Mouse (Mus musculus) midbrain, embryonic 16.5 days (tissue): ENCODE data around the gene Gfod1. TPM values are rescaled to one million over a fixed set of nuclear protein-coding genes. Genes with fewer than 3 reads are reported as not detected.

Experiments used
- ATAC-seq: fragments of 200-750 bp; cut with Nextera tagmentation; 2 replicates; pipeline ENCODE4 v1.8.0; 2017; ENCODE audit warnings: moderate TSS enrichment
- H3K27ac ChIP-seq: fragments of 300-500 bp; sonication (generic); 2 replicates; pipeline ENCODE4 v1.5.1; 2014; ENCODE audit warnings: mild to moderate bottlenecking, low read length, mixed read lengths
- H3K27me3 ChIP-seq: fragments of 300-500 bp; sonication (generic); 2 replicates; pipeline ENCODE4 v1.6.1; 2014; ENCODE audit warnings: low read depth, low read length, mixed read lengths; ENCODE audit not compliant: control insufficient read depth, insufficient read depth
- H3K36me3 ChIP-seq: fragments of 300-500 bp; sonication (generic); 2 replicates; pipeline ENCODE4 v1.6.1; 2014; ENCODE audit warnings: mild to moderate bottlenecking, low read length, moderate library complexity, mixed read lengths; ENCODE audit not compliant: control insufficient read depth, insufficient read depth
- H3K4me1 ChIP-seq: fragments of 300-500 bp; sonication (generic); 2 replicates; pipeline ENCODE4 v1.6.1; 2014; ENCODE audit warnings: mild to moderate bottlenecking, low read length, mixed read lengths; ENCODE audit not compliant: control insufficient read depth, insufficient read depth
- H3K4me2 ChIP-seq: fragments of 300-500 bp; sonication (generic); 2 replicates; pipeline ENCODE4 v1.6.1; 2014; ENCODE audit warnings: mild to moderate bottlenecking, low read length, mixed read lengths
- H3K4me3 ChIP-seq: fragments of 300-500 bp; sonication (generic); 2 replicates; pipeline ENCODE4 v1.5.1; 2014; ENCODE audit warnings: low read depth, mild to moderate bottlenecking, low read length, moderate library complexity, mixed read lengths
- H3K9ac ChIP-seq: fragments of 300-500 bp; sonication (generic); 2 replicates; pipeline ENCODE4 v1.6.1; 2014; ENCODE audit warnings: low read depth, low read length, mixed read lengths
- H3K9me3 ChIP-seq: fragments of 300-500 bp; sonication (generic); replicated peaks from 2 replicates; pipeline ENCODE4 v1.6.1; 2014; ENCODE audit warnings: mild to moderate bottlenecking, low read length, mixed read lengths; ENCODE audit not compliant: control insufficient read depth, poor library complexity, severe bottlenecking
- WGBS: fragments of 180-500 bp; shearing (Covaris S2); extraction: QIAGEN DNeasy Blood & Tissue Kit; methylation state at CpG from one replicate; pipeline ENCODE4 v1.1.7; 2014; 5-methylcytosine and 5-hydroxymethylcytosine counted together
- polyA plus RNA-seq: library from polyadenylated mRNA; unstranded; fragments of >200 nt; fragmentation: Nextera tagmentation; extraction: Ambion mirVana; gene quantifications from 2 replicates; pipeline ENCODE4 v1.2.1, GENCODE M21; 2015

The Gfod1 gene
- polyA plus RNA-seq, 1 experiment from 2014 or later: 2.2 TPM

- no peaks in the 10 kb centered on the region for H3K36me3 ChIP-seq
- peak; percentile 19; the same call in 1 of the 2 replicates for ATAC-seq
- 1% methylated on average over 19 of the region's 19 CpGs for WGBS
- H3K4me1 ChIP-seq: peaks cover 27% of the 10 kb centered on the region
- peak overlapping the region; percentile 86 for H3K4me3 ChIP-seq
- no peaks in the 10 kb centered on the region; the same call in 1 of the 2 replicates for H3K27me3 ChIP-seq
- H3K27ac ChIP-seq: peak overlapping the region; percentile 89
- H3K9me3 ChIP-seq: no peaks in the 10 kb centered on the region
- peak overlapping the region; percentile 68 for H3K4me2 ChIP-seq
- H3K9ac ChIP-seq: peak overlapping the region; percentile 88
Measured at GRCm38 (mm10) chr13:43302651-43303160, 1.3 kb downstream of the Gfod1 start.

DNA sequence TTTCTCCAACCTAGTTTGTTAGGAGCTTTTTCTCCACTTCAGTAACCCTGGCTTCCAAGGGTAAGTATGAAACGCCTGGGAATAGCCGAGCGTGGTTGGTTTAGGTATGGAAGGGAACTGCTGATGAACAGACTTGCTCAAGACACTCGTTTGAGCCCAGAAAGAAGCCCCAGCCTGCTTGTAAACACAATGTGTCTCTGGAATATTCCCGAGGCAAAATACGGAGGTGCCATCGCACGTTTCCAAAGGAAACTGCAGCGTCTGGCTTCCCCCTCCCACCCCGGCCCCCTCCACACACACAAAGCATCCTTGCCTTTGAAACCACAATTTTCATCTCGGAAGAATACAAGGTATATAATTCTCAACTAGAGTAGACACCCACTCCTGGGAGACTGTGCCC, 1.7 kb downstream of the Gfod1 start:
- Histone ChIP-seq H3K4me2 (peak overlapping the region; percentile 68), H3K27me3 (no peaks in the 10 kb centered on the region; the same call in 1 of the 2 replicates), H3K9me3 (no peaks in the 10 kb centered on the region), H3K4me3 (peak overlapping the region; percentile 86), H3K9ac (peak overlapping the region; percentile 88), H3K27ac (peak overlapping the region; percentile 89), H3K4me1 (peaks cover 27% of the 10 kb centered on the region), H3K36me3 (no peaks in the 10 kb centered on the region)
- no peak for ATAC-seq
- WGBS: 4% methylated on average over 11 of the region's 11 CpGs

DNA sequence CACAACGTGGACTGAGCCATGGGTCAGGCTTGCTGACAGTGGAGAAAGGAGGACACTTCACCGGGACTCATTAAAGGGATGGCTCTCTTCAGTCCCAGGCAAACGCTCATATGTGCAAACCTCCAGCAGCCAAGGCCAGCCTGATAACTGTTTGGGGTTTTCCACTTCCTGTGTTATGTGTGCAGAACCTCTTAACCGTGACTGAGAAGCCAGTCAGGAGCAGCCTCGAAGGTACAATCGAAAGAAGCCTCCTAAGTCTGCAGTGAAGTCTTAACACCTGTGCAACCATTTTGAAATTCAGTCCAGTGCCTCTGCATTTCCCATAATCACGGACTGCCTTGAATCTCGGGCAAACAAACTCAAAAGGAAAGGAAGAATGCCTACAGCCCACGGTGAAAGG, 3.1 kb downstream of the Gfod1 start:
- Histone ChIP-seq H3K36me3 (no peaks in the 10 kb centered on the region), H3K27ac (no peak overlapping the region), H3K9ac (peak overlapping the region; percentile 46), H3K27me3 (no peaks in the 10 kb centered on the region), H3K4me3 (peak overlapping the region; percentile 86), H3K4me2 (peak overlapping the region; percentile 68), H3K9me3 (no peaks in the 10 kb centered on the region), H3K4me1 (peaks cover 27% of the 10 kb centered on the region)
- no peak for ATAC-seq
- WGBS: 38% methylated on average over 9 of the region's 9 CpGs

- no peaks in the 10 kb centered on the region for H3K36me3 ChIP-seq
- peak overlapping the region; percentile 68 for H3K4me2 ChIP-seq
- no peak overlapping the region for H3K9ac ChIP-seq
- WGBS: 32% methylated on average over 5 of the region's 5 CpGs
- no peaks in the 10 kb centered on the region for H3K9me3 ChIP-seq
- ATAC-seq: no peak
- H3K27me3 ChIP-seq: no peaks in the 10 kb centered on the region
- H3K27ac ChIP-seq: no peak overlapping the region
- peak overlapping the region; percentile 86; the same call in 1 of the 2 replicates for H3K4me3 ChIP-seq
- H3K4me1 ChIP-seq: peaks cover 27% of the 10 kb centered on the region
Measured at GRCm38 (mm10) chr13:43300366-43300765, 3.6 kb downstream of the Gfod1 start.

DNA sequence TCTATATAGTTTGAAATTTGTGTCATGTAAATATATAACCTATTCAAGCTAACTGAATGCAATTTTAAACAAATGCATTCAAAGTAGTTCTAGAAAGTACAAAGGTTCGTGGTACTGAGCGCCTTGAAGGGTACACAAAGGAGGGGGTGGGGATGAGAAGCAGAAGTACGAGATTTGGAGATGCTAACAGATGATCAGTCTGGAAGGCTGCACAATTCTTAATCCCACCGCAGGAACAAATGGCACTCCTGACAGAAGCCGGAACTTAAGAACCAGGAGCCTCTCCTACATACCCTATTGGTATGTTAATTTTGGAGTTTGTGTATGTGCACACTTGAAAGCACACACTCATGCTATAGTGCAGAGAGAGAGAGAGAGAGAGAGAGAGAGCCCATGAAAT, 4.8 kb downstream of the Gfod1 start:
- Histone ChIP-seq H3K9ac (no peak overlapping the region), H3K4me1 (peaks cover 22% of the 10 kb centered on the region), H3K27ac (no peak overlapping the region), H3K4me2 (peak overlapping the region; percentile 68; the same call in 1 of the 2 replicates), H3K36me3 (no peaks in the 10 kb centered on the region), H3K4me3 (no peak overlapping the region), H3K9me3 (no peaks in the 10 kb centered on the region), H3K27me3 (no peaks in the 10 kb centered on the region)
- no peak for ATAC-seq
- 17% methylated on average over 5 of the region's 5 CpGs for WGBS

DNA sequence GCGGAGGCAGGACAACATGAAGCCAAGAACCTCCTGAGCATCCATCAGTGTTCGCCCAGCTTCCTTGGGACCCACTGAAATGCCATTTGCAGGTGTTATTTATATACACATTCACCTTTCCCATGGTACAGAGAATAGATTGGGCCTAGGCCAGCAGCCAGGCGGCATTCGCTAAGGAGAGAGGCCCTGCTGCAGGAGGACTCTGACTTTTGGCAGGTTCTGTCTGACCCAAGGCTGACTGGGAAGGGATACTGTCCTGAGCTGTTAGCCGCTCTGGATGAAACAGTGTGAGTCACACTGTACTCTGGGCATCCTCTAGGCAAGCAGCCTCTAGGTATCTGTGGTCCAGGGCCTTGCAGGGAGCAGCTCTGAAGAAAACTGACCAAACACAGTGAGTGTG, 6.4 kb downstream of the Gfod1 start:
- Histone ChIP-seq H3K36me3 (no peaks in the 10 kb centered on the region), H3K27ac (no peak overlapping the region), H3K4me3 (no peak overlapping the region), H3K9me3 (no peaks in the 10 kb centered on the region), H3K9ac (no peak overlapping the region), H3K4me1 (peaks cover 22% of the 10 kb centered on the region), H3K4me2 (no peak overlapping the region), H3K27me3 (no peaks in the 10 kb centered on the region)
- no peak for ATAC-seq
- 94% methylated on average over 5 of the region's 5 CpGs for WGBS

- H3K4me1 ChIP-seq: peaks cover 16% of the 10 kb centered on the region
- 66% methylated on average over 7 of the region's 7 CpGs for WGBS
- no peak for ATAC-seq
Measured at GRCm38 (mm10) chr13:43296140-43296805, 7.7 kb downstream of the Gfod1 start.

DNA sequence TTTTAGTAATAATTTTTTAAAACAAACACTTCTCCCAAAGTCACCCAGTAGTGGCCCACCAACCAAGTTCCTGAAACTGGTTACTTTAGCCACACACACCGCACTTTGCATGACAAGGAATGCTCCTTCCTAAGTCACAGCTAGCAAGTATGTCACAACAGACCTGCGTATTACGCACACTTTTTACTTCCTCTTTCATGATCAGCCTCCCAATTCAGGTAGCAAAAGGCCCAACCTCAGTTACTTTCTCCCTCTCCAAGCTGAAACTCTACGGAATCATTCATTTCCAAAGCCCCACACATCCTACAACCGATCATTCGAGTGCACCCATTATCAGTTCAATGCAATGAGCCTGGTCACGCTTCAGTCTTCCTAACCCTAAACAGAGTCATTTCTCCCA, 8.3 kb downstream of the Gfod1 start:
- Histone ChIP-seq H3K36me3 (no peaks in the 10 kb centered on the region), H3K27ac (no peak overlapping the region), H3K27me3 (no peaks in the 10 kb centered on the region), H3K4me2 (no peak overlapping the region), H3K4me3 (no peak overlapping the region), H3K9me3 (no peaks in the 10 kb centered on the region), H3K9ac (no peak overlapping the region), H3K4me1 (peaks cover 10% of the 10 kb centered on the region)
- ATAC-seq: no peak
- WGBS: 92% methylated on average over 7 of the region's 7 CpGs

More at GRCm38 (mm10) chr13:43296140-43296805, 7.7 kb downstream of the Gfod1 start:
- no peaks in the 10 kb centered on the region for H3K27me3 ChIP-seq
- H3K4me2 ChIP-seq: no peak overlapping the region
- H3K36me3 ChIP-seq: no peaks in the 10 kb centered on the region
- H3K9ac ChIP-seq: no peak overlapping the region
- no peak overlapping the region for H3K27ac ChIP-seq
- H3K4me3 ChIP-seq: no peak overlapping the region
- H3K9me3 ChIP-seq: no peaks in the 10 kb centered on the region

DNA sequence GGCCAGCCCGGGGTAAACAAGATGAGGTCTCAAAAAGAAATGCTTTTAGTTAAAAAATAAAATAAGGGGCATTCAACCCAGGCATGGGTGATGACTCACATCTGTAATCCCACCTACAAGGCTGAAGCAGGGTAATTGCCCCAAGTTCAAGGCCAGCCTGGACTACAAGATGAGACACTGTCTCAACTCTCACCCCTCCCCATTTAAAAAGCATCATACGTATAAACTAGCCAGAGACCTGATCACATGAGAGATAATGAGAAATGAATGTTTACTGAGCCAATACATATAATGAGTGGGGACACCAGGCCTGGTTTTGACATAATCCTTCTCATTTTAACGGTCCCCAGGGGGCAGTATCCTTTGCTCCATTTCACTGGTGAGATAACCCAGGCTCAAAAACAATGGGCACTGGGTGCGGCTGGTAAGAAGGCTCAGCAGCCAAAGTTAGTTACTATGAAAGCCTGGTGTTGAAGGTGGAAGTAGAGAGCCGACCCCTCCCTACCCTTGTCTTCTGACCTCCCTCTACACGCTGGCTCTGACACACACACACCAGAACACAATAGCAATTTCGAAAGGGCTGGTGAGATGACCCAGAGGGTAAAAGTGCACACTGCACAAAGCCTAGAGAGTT, 8.9 kb downstream of the Gfod1 start:
- H3K36me3 ChIP-seq: no peaks in the 10 kb centered on the region
- peaks cover 4% of the 10 kb centered on the region for H3K4me1 ChIP-seq
- H3K4me3 ChIP-seq: no peak overlapping the region
- WGBS: 67% methylated on average over 7 of the region's 7 CpGs
- H3K9me3 ChIP-seq: no peaks in the 10 kb centered on the region
- ATAC-seq: no peak
- no peak overlapping the region for H3K27ac ChIP-seq
- no peak overlapping the region for H3K9ac ChIP-seq
- H3K27me3 ChIP-seq: no peaks in the 10 kb centered on the region
- H3K4me2 ChIP-seq: no peak overlapping the region
